Mouse (Mus musculus) kidney, postnatal 14 days (tissue): Measurements from ENCODE around the gene Prl3b1.

Source experiments
- DNase-seq: peaks from one replicate; pipeline ENCODE4 v3.0.0; 2022; ENCODE audit warnings: mixed read lengths

The Prl3b1 gene

DNA sequence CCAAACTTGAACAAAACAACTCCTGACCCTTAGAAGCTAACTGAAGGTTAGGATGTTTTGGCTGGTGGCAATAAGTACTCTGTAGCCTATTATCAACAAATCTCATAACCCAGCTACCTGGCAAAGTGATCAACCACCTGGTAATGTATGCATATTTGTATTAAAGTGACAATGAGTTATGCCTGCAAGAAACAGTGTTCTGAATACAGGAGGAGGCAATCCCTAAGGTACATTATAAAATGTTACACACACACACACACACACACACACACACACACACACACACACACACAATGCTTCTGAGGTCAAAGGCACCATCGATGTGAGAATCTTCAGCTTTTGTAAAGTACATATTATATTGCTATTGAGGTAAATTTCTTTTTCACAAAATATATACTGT, at the start of gene Prl3b1:
Prl3b1 (plus strand) TSS at position 301 of the 400 bp plus-strand sequence.
- DNase-seq: no peak

GRCm38 (mm10) chr13:27196359-27196758, 45.3 kb upstream of the Prl3b1 start, which contains the start of gene Prl3c1:
Gene Prl3c1, plus strand, starts transcription at chr13:27196659.
- no peak for DNase-seq

DNA sequence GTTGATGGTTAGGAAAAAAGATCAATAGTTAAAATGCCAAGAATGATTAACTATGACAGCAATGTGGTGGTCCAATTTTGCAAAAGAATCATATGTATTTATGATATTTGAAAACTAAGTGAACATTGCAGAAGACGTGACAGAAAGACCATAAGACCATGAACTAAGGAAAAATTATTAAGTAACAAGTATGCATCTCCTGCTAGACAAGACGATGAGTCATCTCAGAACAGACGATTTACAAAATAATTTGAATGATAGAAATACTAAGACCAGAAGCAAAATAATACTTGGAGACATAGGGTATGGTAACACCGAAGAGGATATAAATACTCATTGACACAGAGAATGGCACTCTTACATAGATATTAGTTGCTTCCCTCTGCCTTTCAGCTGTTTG, 17.5 kb downstream of the Prl3b1 start, which contains the start of gene Prl3a1:
Prl3a1 (plus strand) TSS at position 301 of the 400 bp plus-strand sequence.
- DNase-seq: no peak
